Comparison of ENCODE assay signal across 8 mouse cellular contexts in the genomic region with DNA sequence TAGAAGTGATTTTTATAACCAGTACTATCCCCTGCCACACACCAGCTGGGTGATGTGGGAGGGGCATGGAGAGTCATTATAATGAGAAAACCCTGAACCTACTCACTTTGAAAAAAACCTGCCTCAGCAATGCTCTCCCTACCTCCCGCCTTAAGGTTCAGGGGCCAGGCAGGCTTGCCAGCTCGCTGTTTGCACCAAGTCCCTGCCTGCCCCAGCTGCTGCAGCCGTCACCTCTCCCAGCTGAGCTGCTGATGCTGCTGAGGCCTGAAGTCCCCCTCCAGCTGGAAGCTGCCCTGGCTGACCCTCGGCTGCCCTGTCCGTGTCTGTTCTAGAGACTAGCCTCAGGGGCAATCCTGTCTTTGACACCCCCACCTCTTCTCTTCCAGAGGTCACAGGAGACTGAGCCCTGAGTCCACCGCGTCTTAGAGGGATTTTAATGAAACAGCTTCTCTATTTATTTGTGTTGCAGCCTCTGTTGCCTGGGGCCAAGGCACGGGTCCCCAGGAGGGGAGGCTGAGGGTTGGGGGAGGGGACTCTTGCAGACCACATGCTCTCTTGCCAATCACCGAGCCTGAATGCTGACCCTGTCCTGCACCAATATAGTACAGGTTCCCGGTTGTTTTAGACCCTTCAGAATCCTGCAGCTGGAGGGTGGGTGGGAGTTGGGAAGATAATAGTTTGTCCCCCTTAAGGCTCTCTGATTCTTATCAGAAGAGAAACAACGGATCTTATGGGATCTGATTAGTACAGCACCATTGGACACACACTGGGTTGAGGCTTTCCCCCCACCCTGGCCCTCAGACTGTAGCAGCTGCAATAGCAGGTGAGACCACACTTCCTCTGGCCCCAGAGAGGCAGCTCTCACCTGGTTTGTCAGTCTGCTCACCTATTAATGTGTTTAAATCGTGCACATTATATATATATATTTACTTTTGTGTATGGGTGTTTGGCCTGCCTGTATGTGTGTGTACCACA.
DNase-seq lines count a peak whose midpoint lies in the region; ATAC-seq and TF ChIP-seq lines count a peak whose summit lies in the region.

No protein-coding gene starts in this region.

- no peak overlapping the region for H3K4me3 ChIP-seq in kidney, embryonic 15.5 days (replicated peaks)
- H3K4me3 ChIP-seq in neural tube, embryonic 14.5 days (ENCODE audit: low read depth, low read length), result no peak overlapping the region
- no peak overlapping the region for H3K4me3 ChIP-seq in liver, postnatal 0 days (ENCODE audit: low read depth, low read length)

- H3K27ac ChIP-seq in kidney, embryonic 15.5 days, result peak overlapping the region; percentile 85
- peak overlapping the region; percentile 70 for H3K27ac ChIP-seq in neural tube, embryonic 14.5 days (ENCODE audit: low read depth, low read length)
- H3K27ac ChIP-seq in liver, postnatal 0 days (ENCODE audit: low read depth), result no peak overlapping the region

- H3K27me3 ChIP-seq in kidney, embryonic 15.5 days, result no peaks in the 10 kb centered on the region
- H3K27me3 ChIP-seq in neural tube, embryonic 14.5 days (ENCODE audit: control insufficient read depth, insufficient read depth, low read length), result no peaks in the 10 kb centered on the region
- no peaks in the 10 kb centered on the region for H3K27me3 ChIP-seq in liver, postnatal 0 days (ENCODE audit: insufficient read depth, low read length)

- WGBS in kidney, embryonic 15.5 days, result 10% methylated on average over 12 of the region's 12 CpGs
- 8% methylated on average over 12 of the region's 12 CpGs for WGBS in neural tube, embryonic 14.5 days
- 43% methylated on average over 12 of the region's 12 CpGs for WGBS in liver, postnatal 0 days (ENCODE audit: insufficient replicate concordance)

- H3K9me3 ChIP-seq in kidney, embryonic 15.5 days (replicated peaks), result no peaks in the 10 kb centered on the region
- H3K9me3 ChIP-seq in neural tube, embryonic 14.5 days (ENCODE audit: control insufficient read depth, low read length), result no peaks in the 10 kb centered on the region
- H3K9me3 ChIP-seq in liver, postnatal 0 days (ENCODE audit: low read length), result no peaks in the 10 kb centered on the region

- no peak overlapping the region for H3K9ac ChIP-seq in kidney, embryonic 15.5 days
- H3K9ac ChIP-seq in neural tube, embryonic 14.5 days (replicated peaks; ENCODE audit: low read depth, low read length), result peak overlapping the region; percentile 32
- no peak overlapping the region for H3K9ac ChIP-seq in liver, postnatal 0 days (replicated peaks)

- no peak for TF ChIP-seq EP300 in liver, postnatal 0 days (IDR thresholded peaks at IDR 0.05; ENCODE audit: low read depth)

- peak; percentile 85 for ATAC-seq in kidney, embryonic 15.5 days (replicated peaks; ENCODE audit: low FRiP score)
- peak; percentile 77 for ATAC-seq in neural tube, embryonic 14.5 days (ENCODE audit: low read depth)
- ATAC-seq in liver, postnatal 0 days, result no peak

- peak overlapping the region; percentile 33 for H3K4me2 ChIP-seq in kidney, embryonic 15.5 days
- H3K4me2 ChIP-seq in neural tube, embryonic 14.5 days (ENCODE audit: low read depth, low read length), result no peak overlapping the region; the same call in 1 of the 2 replicates
- no peak overlapping the region for H3K4me2 ChIP-seq in liver, postnatal 0 days (ENCODE audit: low read depth, low read length)

- H3K4me1 ChIP-seq in kidney, embryonic 15.5 days, result peaks cover 28% of the 10 kb centered on the region
- peaks cover 14% of the 10 kb centered on the region for H3K4me1 ChIP-seq in neural tube, embryonic 14.5 days (ENCODE audit: control insufficient read depth, insufficient read depth, low read length)
- no peaks in the 10 kb centered on the region for H3K4me1 ChIP-seq in liver, postnatal 0 days (ENCODE audit: insufficient read depth)

- intact Hi-C loops in gastrocnemius, postnatal 14 days (cut with DNase I; ENCODE audit: low total_unique reads), result no loop called here

- no peaks in the 10 kb centered on the region for H3K36me3 ChIP-seq in kidney, embryonic 15.5 days
- no peaks in the 10 kb centered on the region for H3K36me3 ChIP-seq in neural tube, embryonic 14.5 days (ENCODE audit: control insufficient read depth, insufficient read depth, low read length)
- no peaks in the 10 kb centered on the region for H3K36me3 ChIP-seq in liver, postnatal 0 days (replicated peaks; ENCODE audit: insufficient read depth, low read length)

- TF ChIP-seq CTCF in liver, postnatal 0 days (IDR thresholded peaks at IDR 0.05; ENCODE audit: low read depth), result no peak

- peak; percentile 49 for DNase-seq in testis, postnatal 10 days (ENCODE audit: low spot score)
- DNase-seq in testis, postnatal 14 days (ENCODE audit: low spot score), result no peak
- peak; percentile 67 for DNase-seq in gastrocnemius, postnatal 14 days
- no peak for DNase-seq in adrenal gland, postnatal 25 days
- no peak for DNase-seq in liver, postnatal 0 days
- DNase-seq in cerebellum, adult 9-11 months, result no peak

Comparison
In these comparisons a context has a peak if more than half of its experiments do, and no peak if none do; other contexts are left out.
1. DNase-seq: peak in testis, postnatal 10 days (single experiment) and gastrocnemius, postnatal 14 days (single experiment); none in testis, postnatal 14 days (single experiment), adrenal gland, postnatal 25 days (single experiment), liver, postnatal 0 days (single experiment) and cerebellum, adult 9-11 months (single experiment).